Mouse (Mus musculus) kidney, postnatal 25 days (tissue): ENCODE measurements at regions not wholly inside any gene's neighbourhood (a gene's known extent, or its start where the extent isn't known, plus 50 kb on each side); places are given as distances from the start of the nearest gene placed in this dataset.

Experiments used
- DNase-seq, 2 experiments: peaks; one replicate each; pipeline ENCODE4 v3.0.0; 2021; ENCODE audit warnings: mixed read lengths in 2 of 2

DNA sequence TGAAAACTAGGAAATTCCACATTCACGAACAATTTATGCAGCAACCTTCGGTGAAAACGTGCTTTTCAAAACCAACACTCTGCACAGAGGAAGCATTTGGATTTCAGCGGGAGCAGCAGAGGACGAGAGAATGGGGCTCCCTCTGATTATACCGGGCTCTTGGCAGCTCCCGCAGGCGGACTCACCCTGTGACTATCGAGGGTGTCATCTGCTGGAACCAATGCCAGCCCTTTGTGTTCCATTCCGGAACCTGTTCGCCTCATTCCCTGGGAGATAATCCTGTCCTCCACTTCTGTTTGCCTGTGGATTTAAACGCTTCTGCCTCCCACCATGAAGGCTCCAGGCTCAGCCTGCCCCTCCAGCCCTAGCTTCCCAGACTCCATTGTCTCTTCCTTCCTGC is 77.1 kb downstream of the Utp18 start:
- DNase-seq = no peak

- DNase-seq = no peak
Observed at GRCm38 (mm10) chr11:93807205-93807604, 78.4 kb downstream of the Utp18 start.

DNA sequence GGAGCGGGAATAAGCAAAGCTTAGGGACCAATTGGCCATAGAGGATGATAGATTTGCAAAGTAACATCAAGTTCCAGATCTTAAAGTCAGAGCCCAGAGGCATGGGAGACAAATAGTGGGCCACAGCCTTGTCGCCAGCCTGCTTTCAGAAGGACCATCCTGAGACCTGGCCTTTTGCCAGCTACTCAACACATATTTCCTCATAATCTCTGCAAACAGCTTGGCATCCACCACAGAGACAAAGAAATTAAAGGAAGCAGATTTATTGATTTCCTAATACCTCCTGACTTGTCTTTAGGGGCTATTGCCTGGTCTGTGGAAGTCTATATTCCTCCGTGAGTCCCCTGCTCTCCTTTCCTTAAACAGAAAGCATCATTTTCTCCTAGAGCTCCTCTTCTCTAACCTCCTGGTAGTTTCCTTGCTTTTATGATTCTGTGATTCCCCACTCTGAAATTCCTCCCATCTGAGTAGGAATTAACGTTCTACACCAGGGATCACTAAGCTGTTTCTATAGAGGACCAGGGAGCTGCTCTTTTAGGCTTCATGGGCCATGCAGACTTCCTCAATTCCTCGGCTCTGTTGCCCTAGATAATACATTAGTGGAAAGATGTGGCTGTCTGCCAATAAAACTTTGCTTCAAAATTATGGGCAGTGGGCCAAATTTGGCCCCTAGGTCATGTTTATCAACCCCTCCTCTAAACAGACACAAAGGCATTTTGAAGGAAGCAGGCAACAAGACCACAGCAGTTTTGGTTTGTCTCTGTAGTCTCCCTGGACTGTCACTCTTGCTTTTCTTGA is 114.2 kb downstream of the Utp18 start:
- DNase-seq = no peak

DNA sequence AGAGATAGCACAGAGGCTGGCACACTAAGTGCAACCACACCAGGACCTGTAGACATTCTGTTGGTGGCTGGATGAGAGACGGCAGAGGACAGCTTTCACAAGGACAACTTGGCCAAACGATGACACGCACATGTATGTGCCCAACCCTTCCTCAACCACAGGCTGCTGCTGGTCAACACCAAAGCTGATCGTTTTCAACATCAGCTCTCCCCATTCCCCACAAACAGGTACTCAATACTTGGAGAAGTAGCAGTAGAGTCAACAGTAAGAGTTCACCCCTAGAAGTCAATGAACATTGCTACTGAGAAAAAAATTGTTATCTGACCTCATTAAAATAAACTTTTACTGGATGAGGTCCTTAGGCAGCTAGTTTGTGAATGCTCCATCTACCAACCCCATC is 119.6 kb downstream of the Utp18 start:
- DNase-seq = no peak

DNA sequence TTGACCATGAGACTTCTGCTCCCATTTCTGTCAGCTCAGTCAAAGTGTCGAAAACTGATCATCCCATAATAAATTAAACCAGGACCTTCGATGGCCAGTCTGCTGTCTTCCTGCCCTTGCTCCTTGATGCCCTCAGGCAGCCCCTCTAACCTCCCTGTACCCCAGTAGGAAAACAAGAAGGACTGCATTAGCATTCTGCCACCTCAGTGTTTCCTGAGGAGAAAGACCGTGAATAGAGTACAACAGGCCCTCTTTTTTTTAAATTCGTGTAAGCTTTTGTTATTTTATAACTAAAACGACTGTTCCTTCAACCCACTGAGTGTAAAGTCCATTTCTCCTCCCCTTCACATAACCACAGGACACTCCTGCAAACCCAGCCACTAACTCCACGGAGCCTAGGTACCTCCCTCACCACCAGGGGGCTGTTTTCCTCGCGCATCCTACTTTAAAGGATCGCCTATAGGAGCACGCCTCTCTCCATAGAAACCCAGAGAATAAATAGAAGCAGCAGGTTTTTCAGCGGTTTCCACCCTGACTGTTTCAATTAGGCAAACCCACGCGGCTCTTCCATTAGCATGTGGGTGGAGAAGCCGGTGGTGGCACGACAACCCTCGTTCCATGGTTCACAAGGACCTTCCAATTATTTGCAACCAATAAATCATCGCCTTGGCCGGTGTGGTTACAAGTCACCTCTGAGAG is 122.6 kb downstream of the Utp18 start:
- DNase-seq = peak; percentile 73 to 79

DNA sequence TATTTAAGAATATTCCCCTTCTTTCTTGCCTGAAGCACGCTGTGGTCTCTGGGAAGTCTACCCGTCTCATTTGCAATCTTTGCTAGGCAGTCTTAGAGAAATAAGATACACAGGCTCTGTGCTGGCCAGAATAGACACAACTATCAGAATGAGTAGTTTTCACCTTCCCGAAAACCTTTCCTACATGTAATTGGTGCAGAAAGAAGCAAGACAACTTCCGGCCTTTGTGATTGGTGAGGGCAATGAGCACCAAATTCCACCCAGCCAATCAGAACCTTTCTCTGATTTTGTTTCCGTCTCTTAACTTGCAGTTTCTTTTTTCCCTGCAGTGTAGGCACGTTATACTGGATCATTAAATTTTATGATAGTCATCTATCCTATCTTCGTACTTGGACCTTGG is 127.7 kb downstream of the Utp18 start:
- no peak for DNase-seq

DNA sequence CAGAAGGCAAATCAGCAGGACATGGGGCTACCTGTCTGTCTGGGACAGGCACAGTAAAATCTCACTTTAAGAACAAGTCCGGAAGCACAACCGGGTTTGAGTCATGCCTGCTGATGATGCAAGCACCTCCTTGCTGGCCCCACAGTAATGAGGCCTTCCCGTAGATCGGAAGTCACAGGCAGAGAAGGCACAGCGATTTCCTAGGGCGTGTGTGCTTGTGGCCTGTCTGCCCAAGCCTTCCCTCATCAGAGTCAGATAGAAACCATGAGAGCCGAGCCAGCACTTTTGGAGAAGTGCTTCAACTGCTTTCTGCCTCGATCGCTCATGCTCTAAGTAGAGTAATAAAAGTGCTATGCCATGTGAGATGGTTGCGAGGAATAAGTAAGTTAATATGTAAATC is 148.9 kb downstream of the Utp18 start:
- DNase-seq = no peak

GRCm38 (mm10) chr11:93733568-93734185 is 151.9 kb downstream of the Utp18 start:
- peak; percentile 7 to 55 for DNase-seq

- no peak for DNase-seq
Observed at GRCm38 (mm10) chr11:93729119-93729518, 156.4 kb downstream of the Utp18 start.

DNA sequence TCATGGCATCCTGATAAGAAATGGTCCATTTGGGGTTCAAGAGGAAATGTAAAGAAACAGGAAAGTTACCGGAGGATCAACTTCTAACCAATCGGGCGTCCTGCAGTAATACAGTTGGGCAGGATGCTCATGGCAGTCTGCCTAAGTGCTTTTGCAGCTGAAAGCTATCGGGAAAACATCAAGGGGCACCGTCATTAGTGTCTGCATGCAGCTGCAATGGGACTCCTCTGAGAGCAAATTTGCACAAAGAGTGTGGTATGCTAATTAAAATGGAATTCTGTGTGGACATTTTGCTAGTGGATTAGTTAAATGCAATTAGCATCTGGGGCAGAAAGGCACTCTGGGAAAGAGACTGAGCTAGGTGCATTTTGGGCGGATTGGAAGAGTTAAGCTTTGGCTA is 160.3 kb downstream of the Utp18 start:
- DNase-seq = no peak

DNA sequence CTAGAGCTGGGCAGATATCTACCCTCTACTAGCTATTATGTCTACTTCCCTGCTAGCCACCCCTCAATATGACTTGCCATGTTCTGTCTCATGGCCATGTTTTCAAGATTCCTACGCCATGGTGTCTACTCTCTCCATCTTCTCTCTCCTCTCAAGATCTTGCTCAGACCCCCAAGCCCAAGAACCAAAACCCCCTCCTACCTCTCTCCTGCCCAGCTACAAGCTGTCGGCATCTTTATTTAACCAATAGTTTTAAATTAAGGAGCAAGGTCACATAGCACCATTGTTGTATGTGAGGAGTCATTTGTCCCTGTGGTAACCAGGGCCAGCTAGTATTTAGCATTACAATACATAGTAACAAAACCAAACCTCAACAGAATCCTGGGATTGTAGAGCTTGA is 166.4 kb downstream of the Utp18 start:
- DNase-seq = no peak

- DNase-seq = peak; percentile 61 to 76
Observed at GRCm38 (mm10) chr11:93709686-93710085, 175.9 kb downstream of the Utp18 start.

- no peak for DNase-seq
Observed at GRCm38 (mm10) chr11:93696982-93697541, 188.5 kb downstream of the Utp18 start.

- DNase-seq = peak in 1 of 2 experiments; percentile 2
Observed at GRCm38 (mm10) chr11:93696096-93696890, 189.3 kb downstream of the Utp18 start.

DNA sequence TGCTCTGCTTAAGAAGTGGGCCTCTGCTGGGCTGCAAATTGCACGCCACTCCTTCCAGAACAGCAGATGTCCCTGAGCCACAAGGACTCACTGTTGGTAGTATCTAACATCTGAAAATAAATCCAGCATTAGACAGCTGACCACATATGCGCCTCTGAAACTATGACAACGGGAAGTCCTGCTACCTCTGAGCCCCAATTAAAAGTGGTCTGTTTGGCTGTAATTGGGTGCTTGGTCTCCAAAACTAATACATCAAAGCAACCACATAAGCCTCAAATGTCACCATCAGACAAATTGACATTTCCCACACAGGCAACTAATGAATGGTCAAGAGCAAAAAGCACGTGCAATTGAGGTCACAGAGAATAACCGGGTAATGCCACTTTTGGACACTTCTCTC is 201.9 kb downstream of the Utp18 start:
- no peak for DNase-seq

- no peak for DNase-seq
Observed at GRCm38 (mm10) chr11:93676299-93676698, 209.3 kb downstream of the Utp18 start.

GRCm38 (mm10) chr11:93672025-93672424 is 213.5 kb downstream of the Utp18 start:
- DNase-seq = no peak

DNA sequence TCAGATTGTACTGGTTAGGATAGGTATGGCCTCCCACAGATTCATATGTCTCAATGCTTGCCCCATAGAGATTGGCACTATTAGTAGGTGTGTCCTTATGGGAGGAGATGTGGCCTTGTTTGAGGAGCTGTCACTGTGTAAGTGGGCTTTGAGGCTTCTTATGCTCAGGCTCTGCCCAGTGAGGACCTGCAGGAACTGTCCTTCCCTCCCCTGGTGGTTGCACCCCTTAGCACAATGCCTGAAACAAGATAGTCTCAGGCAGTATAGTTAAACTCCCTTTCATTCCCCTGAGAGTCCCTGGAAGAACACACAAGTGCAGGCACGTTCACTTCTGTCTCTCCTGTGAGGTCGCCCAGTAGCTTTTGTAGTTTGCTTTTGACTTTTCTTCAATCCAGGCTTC is 223.9 kb downstream of the Utp18 start:
- DNase-seq = no peak

GRCm38 (mm10) chr11:93660379-93660778 is 225.2 kb downstream of the Utp18 start:
- DNase-seq = no peak

- DNase-seq = no peak
Observed at GRCm38 (mm10) chr11:93658719-93659118, 226.8 kb downstream of the Utp18 start.

DNA sequence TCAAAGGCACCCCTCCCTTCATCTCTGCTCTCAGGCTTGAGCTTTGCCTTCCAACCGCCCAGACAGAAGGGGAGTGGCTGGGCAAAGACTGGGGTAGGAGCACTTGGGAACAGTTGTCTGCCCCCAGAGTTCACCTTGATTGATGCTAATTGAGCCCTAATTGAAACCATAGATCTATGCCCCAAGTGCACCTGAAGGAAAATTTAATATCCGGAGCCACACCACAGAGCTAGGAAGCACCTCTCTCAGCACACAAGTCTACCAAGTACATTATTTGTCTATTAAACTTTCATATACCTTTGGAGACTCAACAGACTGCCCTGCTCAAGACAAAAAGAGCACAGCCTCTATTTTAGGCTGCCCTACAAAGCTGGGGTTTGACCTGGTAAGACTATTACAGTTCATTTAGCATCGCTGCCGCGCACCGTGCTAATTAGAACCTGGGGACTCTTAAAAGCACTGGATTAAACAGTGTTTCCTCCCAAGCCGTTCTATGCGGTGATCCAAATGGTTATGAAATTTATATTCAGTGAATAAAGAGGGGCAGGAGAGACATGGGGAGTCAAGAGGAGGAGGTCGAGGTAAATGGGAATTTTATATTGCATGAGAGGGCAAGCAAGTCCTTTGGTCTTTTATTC is 229.8 kb downstream of the Utp18 start:
- no peak for DNase-seq

DNA sequence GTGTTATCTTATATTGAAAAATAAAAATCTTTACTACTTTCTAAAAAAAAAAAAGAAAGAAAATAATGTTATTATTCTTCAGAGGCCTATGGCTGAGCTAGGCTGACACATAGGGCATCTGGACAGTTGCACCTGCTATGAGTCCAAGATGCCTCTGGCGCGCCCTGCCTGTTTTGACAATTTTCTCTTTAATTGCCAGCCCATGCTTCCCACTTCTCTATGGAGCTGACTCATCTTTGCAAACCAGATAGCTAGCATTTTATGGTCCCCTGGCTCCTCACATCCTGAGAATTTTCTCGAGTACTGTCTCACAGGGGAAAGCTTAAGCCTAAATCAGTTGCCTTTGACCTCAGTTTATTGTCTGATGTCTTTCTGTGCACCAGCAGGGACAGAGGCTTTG is 232.2 kb downstream of the Utp18 start:
- DNase-seq = no peak
